Mouse (Mus musculus) heart, embryonic 16.5 days (tissue): Measurements from ENCODE around the gene Chst11. TPM values are rescaled to one million over a fixed set of nuclear protein-coding genes. Genes with fewer than 3 reads are reported as not detected.
A peak's percentile ranks its signal among the peaks of the same experiment; 100 is the strongest.

ENCODE experiments used
- ATAC-seq: fragments of 200-750 bp; cut with Nextera tagmentation; replicated peaks from 2 replicates; pipeline ENCODE4 v1.8.0; 2017; ENCODE audit warnings: moderate number of reproducible peaks; ENCODE audit not compliant: insufficient read depth, low FRiP score; ENCODE audit errors: extremely low read depth
- H3K27ac ChIP-seq: fragments of 300-500 bp; sonication (generic); 2 replicates; pipeline ENCODE4 v1.5.1; 2014; ENCODE audit warnings: mild to moderate bottlenecking, low read length, control low read depth, moderate library complexity
- H3K27me3 ChIP-seq: fragments of 300-500 bp; sonication (generic); 2 replicates; pipeline ENCODE4 v1.6.1; 2014; ENCODE audit warnings: low read length, mixed read lengths; ENCODE audit not compliant: control insufficient read depth, insufficient read depth
- H3K36me3 ChIP-seq: fragments of 300-500 bp; sonication (generic); 2 replicates; pipeline ENCODE4 v1.6.1; 2014; ENCODE audit not compliant: control insufficient read depth, insufficient read depth
- H3K4me1 ChIP-seq: fragments of 300-500 bp; sonication (generic); 2 replicates; pipeline ENCODE4 v1.6.1; 2014; ENCODE audit warnings: low read length, mixed read lengths; ENCODE audit not compliant: control insufficient read depth, insufficient read depth
- H3K4me2 ChIP-seq: fragments of 300-500 bp; sonication (generic); 2 replicates; pipeline ENCODE4 v1.6.1; 2014; ENCODE audit warnings: low read depth, mild to moderate bottlenecking, control low read depth, low read length
- H3K4me3 ChIP-seq: fragments of 300-500 bp; sonication (generic); 2 replicates; pipeline ENCODE4 v1.5.1; 2014; ENCODE audit warnings: mild to moderate bottlenecking, control low read depth, low read length
- H3K9ac ChIP-seq: fragments of 300-500 bp; sonication (generic); 2 replicates; pipeline ENCODE4 v1.6.1; 2014; ENCODE audit warnings: low read length, control low read depth
- H3K9me3 ChIP-seq: fragments of 300-500 bp; sonication (generic); replicated peaks from 2 replicates; pipeline ENCODE4 v1.6.1; 2016; ENCODE audit warnings: low read length; ENCODE audit not compliant: control insufficient read depth
- WGBS: fragments of 180-500 bp; shearing (Covaris S2); extraction: QIAGEN DNeasy Blood & Tissue Kit; methylation state at CpG from one replicate; pipeline ENCODE4 v1.1.7; 2014; 5-methylcytosine and 5-hydroxymethylcytosine counted together
- polyA plus RNA-seq: library from polyadenylated mRNA; unstranded; fragments of >200 nt; fragmentation: Nextera tagmentation; extraction: Ambion mirVana; gene quantifications from 2 replicates; pipeline ENCODE4 v1.2.1, GENCODE M21; 2015

The Chst11 gene
- polyA plus RNA-seq, 1 experiment from 2014 or later = 2.6 TPM

DNA sequence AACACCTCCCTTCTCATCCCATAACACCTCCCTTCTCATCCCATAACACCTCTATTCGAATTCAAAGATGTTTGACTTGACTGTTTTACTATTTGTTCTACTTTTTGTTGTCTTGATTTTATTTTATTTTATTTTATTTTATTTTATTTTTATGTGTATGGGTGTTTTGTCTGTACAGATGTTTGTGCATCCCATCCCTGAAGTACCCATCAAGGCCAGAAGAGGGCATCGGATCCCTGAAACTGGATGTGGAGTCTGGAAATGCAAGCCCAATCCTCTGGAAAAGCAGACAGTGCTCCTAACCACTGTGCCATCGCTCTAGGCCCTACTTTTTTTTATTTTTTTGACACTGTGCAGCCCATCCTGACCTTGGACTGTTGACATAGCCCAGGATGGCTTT lies 239.7 kb downstream of the Chst11 start:
- no peaks in the 10 kb centered on the region for H3K9me3 ChIP-seq
- no peak for ATAC-seq
- no peak overlapping the region for H3K9ac ChIP-seq
- no peak overlapping the region for H3K27ac ChIP-seq
- no peak overlapping the region for H3K4me2 ChIP-seq
- H3K4me3 ChIP-seq = no peak overlapping the region
- WGBS = 41% methylated on average over 3 of the region's 3 CpGs
- H3K27me3 ChIP-seq = no peaks in the 10 kb centered on the region
- no peaks in the 10 kb centered on the region for H3K4me1 ChIP-seq
- H3K36me3 ChIP-seq = no peaks in the 10 kb centered on the region

DNA sequence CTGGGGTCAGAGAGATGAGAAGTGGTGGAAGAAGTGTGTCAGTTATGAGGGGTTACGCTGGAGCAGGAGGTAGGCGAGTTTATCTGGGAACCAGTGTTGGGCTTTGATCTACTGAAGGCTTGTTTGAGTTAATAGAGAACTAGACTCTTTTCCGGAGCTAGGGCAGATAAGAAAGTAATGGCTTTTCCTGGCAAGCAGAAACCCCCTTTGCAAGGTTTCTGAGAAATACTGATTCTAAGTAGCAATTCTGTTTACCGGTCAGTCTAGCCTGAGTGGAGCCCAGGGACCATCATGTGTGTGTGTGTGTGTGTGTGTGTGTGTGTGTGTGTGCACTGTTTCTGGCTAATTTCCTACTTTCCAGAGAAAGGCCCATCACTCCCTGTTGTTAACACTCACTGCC lies 243.3 kb downstream of the Chst11 start:
- 50% methylated on average over 4 of the region's 4 CpGs for WGBS
- H3K36me3 ChIP-seq = no peaks in the 10 kb centered on the region
- ATAC-seq = no peak
- no peak overlapping the region for H3K9ac ChIP-seq
- no peak overlapping the region for H3K4me3 ChIP-seq
- no peak overlapping the region for H3K4me2 ChIP-seq
- no peak overlapping the region for H3K27ac ChIP-seq
- H3K9me3 ChIP-seq = no peaks in the 10 kb centered on the region
- H3K4me1 ChIP-seq = no peaks in the 10 kb centered on the region
- H3K27me3 ChIP-seq = no peaks in the 10 kb centered on the region

DNA sequence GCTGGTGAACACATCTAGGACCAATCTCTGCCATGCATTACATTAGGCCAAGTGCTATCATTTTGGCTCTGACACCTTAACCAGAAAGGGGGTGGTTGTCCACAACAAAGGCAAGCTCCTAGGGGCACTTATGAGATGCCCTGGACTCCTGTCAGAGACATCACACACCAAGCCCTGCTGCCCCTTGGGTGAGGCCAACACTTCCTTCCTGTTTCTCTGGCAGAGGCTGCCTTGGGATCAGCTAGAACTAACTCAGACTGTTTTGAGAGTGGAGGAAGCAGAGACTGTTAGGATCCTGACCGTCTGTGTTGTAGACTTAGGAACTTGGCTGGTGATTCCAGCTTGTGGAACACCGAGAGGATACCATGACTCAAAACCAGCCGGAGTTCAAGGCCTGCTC lies 248.7 kb downstream of the Chst11 start:
- 59% methylated on average over 3 of the region's 3 CpGs for whole genome bisulfite sequencing
- Histone ChIP-seq H3K27me3 (no peaks in the 10 kb centered on the region), H3K4me1 (no peaks in the 10 kb centered on the region), H3K4me3 (no peak overlapping the region), H3K4me2 (no peak overlapping the region), H3K9ac (no peak overlapping the region), H3K36me3 (no peaks in the 10 kb centered on the region), H3K27ac (no peak overlapping the region), H3K9me3 (no peaks in the 10 kb centered on the region)
- ATAC-seq = no peak

DNA sequence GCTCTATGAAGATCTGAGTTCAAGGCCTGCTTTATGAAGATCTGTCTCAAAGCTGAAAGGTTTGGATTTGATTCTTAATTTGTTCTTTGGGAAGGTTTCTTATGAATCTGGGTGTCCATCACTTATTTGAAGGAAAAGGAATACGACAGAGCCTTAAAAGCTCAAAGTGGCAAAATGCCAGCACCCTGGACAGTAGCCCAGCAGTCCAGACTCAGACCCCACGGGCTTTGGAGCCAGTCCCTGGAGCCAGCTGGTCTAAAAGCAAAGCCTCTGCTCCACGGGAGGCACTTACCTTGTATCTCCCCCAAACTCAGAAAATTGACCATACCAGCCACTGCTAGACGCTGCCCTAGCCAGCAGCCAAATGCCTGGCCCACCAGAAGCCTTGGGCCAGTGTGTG lies 249.1 kb downstream of the Chst11 start:
- WGBS = 43% methylated on average over 4 of the region's 4 CpGs
- Histone ChIP-seq H3K27me3 (no peaks in the 10 kb centered on the region), H3K36me3 (no peaks in the 10 kb centered on the region), H3K9me3 (no peaks in the 10 kb centered on the region), H3K4me3 (no peak overlapping the region), H3K27ac (no peak overlapping the region), H3K4me1 (no peaks in the 10 kb centered on the region), H3K9ac (no peak overlapping the region), H3K4me2 (no peak overlapping the region)
- ATAC-seq = no peak

DNA sequence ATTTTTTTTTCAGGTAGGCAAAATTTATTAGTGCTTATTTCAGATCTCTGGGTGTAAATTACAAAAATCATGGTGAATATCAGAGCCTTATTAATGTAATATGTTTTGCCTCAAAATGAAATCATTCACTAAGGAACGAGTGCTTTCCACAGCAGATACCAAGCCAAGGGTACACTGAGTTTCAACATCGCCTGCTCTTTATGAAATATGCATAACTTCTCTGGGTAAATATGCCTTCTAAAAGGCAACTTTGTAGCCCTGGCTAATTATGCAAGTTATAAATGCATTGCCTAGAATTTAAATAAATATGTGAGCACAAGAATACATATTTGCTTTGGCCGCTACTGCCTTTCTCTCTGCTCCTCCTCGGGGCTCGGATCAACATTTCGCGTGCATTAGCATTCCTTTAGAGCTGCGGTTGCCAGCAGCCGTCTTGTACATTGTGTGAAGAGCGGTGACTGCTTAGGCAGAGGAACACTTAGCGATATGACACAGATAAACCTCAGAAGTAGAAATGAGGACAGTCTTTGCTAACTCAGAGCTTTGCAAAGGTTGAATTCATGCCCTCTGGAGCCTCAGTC lies 256.9 kb downstream of the Chst11 start:
- no peak for ATAC-seq
- H3K4me2 ChIP-seq = 0 out of 2 replicates have a peak overlapping the region, but pooled peaks have one; percentile 12

DNA sequence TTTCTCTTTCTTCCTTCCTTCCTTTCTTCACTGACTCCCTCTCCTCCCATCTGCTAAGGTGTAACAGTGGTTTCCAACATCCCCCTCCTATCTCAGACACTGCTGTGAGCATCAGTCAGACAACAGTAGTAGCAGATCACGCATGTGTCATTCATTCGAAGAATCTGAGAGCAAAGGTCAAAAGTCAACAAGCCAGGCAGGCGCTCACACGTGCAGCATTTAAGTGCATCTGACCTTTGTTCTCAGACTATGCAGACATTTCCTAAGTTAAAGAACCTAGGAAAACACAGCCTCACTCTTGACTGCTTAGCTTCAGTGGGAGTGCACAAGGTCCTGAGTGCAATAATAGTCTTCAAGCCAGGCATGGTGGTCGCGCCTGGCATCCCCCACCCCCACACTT lies 258.8 kb downstream of the Chst11 start:
- no peaks in the 10 kb centered on the region for H3K36me3 ChIP-seq
- no peak for ATAC-seq
- H3K9me3 ChIP-seq = no peaks in the 10 kb centered on the region
- 56% methylated on average over 6 of the region's 6 CpGs for WGBS
- no peak overlapping the region for H3K4me2 ChIP-seq
- H3K9ac ChIP-seq = no peak overlapping the region
- no peak overlapping the region for H3K27ac ChIP-seq
- no peak overlapping the region for H3K4me3 ChIP-seq
- no peaks in the 10 kb centered on the region for H3K27me3 ChIP-seq
- peaks cover 10% of the 10 kb centered on the region; the same call in 1 of the 2 replicates for H3K4me1 ChIP-seq

More for the DNA sequence above, 256.9 kb downstream of the Chst11 start:
- Histone ChIP-seq H3K4me3 (no peak overlapping the region), H3K9ac (no peak overlapping the region), H3K27me3 (no peaks in the 10 kb centered on the region), H3K27ac (no peak overlapping the region), H3K9me3 (no peaks in the 10 kb centered on the region), H3K4me1 (peaks cover 10% of the 10 kb centered on the region; the same call in 1 of the 2 replicates), H3K36me3 (no peaks in the 10 kb centered on the region)
- WGBS = 32% methylated on average over 11 of the region's 11 CpGs

Other genes with a start within 250 kb of the Chst11 start
- gene Nfyb, start 221.4 kb upstream of the Chst11 start, polyA plus RNA-seq = 20.3 and 25.7 TPM in 2 replicates
- 60.4 and 61.8 TPM in 2 replicates for gene Txnrd1, start 151.5 kb upstream of the Chst11 start, polyA plus RNA-seq
- gene Eid3, start 118.9 kb upstream of the Chst11 start, polyA plus RNA-seq = 0.21 and 0.22 TPM in 2 replicates